Mouse (Mus musculus) embryonic fibroblast, embryonic 13.5 days (primary cell): ENCODE data around the gene H2-M5.

Experiments used
- CTCF ChIP-seq: IDR thresholded peaks from 2 replicates; pipeline ENCODE4 v1.5.1; 2011; ENCODE audit warnings: mild to moderate bottlenecking, control low read depth, low read length, moderate library complexity, borderline replicate concordance; ENCODE audit not compliant: insufficient read depth
- POLR2A ChIP-seq: IDR thresholded peaks from 2 replicates; pipeline ENCODE4 v1.6.1; 2011; ENCODE audit warnings: low read depth, mild to moderate bottlenecking, control low read depth, low read length, moderate library complexity

- TF ChIP-seq POLR2A = no peak
- TF ChIP-seq CTCF = no peak
Observed at GRCm38 (mm10) chr17:37016333-37016732, 27.0 kb upstream of the H2-M5 start.
